Mouse (Mus musculus): ENCODE measurements around the gene Atpif1.

Atpif1 gene

DNA sequence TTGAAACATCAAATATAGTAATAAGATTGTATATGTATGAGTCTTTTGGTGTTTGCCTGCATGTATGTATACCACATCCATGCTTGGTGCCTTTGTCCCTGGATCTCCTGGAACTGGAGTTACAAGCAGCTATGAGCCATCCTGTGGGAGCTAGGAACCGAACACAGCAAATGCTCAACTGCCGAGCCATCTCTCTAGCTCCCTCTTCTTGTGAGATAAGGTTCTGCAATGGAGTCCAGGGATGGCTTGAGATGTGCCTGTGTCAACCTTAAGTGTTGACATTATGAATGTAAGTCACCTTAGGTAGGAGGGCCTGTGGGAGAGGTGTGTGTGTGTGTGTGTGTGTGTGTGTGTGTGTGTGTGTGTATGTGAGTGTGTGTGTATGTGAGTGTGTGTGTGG is 6.8 kb downstream of the Atpif1 start:
- no peak for DNase-seq (ENCODE audit: low spot score)

DNA sequence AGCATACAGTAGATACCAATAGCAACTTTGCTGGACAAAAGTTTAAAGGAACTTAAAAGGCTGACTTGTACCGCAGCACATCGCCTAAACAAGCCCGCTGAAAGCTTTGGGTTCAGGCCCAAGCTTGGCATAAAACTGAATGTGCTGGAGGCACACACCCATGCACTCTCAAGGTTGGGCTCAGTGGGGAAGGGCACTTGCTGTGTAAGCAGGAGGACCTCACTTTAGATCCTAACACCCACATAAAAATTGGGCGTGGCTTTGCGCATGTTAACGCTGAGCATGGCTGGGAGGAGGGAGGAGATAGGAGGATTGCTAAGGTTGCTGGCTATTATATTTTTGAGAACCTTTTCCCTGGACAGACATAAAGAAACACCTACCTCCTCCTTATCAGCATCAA is 8.7 kb downstream of the Atpif1 start:
- peak; percentile 29 for DNase-seq (ENCODE audit: low spot score)

DNA sequence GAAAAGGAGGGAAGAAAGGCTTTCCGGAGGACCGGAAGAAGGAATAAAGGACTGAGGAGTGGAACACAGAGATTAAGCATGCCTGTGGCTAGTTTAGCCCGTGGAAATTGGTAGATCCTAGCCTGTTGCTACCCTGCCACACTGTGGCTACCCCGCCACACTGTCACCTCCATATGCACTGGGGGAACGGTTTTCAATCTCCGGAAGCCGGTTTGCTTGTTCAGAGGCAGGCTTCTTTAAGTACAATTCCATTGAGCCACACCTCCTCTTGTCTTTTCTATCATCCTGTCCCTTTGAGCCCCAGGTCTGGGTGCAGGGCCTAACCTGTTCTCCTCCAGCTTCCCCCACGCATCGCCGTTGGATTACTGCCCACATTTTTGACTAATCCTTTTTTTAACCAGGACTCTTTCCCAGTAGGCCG is 9.1 kb downstream of the Atpif1 start:
- no peak for DNase-seq (ENCODE audit: low spot score)

DNA sequence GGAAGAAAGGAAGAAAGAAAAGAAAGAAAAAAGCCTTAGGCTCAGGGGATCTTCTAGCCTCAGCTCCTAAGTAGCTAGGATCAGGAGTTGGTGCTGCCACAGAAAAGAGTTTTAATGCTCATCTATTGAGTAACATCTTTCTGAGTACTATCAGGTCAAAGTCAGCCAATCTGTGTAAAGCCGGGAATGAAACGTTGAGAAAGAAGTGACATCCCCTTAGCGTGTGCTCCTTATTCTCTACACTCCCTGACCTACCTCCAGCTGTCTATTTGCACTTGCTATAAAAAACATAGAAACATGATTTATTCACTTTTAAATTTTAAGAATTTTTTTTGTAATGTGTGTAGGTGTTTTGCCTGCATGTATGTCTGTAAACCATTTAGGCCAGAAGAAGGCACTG is 14.3 kb downstream of the Atpif1 start:
- no peak for DNase-seq (ENCODE audit: low spot score)

DNA sequence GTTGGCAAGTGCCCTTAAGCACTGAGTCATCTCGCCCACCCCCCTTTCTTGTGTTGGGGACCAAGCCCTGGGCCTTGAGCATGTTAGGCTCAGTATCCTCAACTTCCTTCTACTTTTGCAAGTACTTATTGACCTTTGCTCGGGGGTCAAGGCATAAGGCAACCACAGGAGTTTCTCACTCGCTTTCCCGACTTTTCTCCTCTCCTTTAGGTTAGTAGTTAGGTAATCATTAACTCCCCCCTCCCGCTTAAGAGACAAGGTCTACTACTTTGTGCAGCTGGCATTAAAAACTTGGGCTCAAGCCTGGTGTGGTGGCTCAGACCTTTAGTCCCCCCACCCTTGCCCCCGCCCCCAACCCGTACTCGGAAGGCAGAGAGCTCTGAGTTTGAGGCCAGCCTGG is 15.4 kb downstream of the Atpif1 start:
- peak; percentile 42 for DNase-seq (ENCODE audit: low spot score)

DNA sequence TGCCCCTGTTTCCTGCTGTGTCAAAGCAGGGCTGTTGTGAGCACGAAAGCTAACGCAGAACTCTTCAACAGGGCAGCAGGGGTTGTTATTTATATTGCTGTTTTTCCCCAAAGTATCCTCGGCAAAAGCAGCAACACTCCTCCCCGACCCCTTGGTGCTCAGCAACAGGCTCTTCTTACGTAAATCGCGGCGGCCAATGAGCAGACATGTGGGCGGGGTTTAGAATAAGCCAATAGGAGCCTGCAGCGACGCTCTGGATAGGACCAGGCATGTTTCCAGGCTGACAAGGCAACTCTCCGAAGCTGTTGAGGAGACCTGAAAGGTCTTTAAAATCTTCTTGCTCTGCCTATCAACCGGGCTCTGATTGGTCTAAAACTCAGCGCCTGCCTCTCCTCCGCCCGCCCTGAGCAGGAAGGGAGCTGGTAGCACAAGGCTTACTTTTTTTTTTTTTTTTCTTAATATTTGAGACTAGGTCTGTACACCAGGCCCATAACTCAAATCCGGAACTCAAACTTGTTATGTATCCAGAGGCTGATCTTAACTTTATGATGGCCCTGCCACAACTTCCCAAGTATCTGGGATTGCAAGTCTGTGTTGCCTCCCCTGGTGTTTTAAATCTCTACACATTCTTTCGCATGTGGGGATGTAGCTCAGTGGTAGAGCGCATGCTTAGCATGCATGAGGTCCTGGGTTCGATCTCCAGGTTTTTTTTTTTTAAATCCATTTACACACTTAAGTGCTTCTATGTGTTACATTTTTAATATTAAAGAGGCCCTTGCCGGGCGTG is 17.9 kb downstream of the Atpif1 start:
- DNase-seq (ENCODE audit: low spot score) = peak; percentile 98

DNA sequence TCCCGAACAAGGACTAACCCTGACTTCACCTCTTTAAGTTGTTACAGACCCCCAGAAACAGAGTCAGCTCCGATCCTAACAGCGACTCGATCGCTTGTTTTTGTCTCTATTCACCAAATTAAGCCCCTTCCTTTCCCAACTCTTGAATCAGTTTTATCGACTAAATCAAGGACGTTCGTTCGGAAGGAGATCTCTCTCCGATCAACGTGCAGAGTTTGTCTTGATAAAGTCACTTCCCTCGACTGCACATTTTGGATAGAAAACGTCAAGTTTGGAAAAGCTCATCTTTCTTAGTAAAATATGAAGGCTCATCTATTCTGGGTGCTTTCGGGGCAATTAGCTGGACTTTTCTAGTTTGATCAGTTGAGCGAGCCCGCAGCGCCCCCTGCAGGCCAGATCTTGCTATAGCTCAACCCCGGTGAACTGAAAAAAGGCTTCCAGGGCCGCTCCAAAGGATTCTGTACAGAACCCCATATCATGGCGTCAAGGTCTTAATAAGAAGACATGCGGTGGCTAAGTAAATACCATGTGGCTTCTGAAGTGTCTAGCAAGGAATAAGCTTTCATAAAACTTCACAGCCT is 18.8 kb downstream of the Atpif1 start:
- DNase-seq (ENCODE audit: low spot score) = peak; percentile 88

DNA sequence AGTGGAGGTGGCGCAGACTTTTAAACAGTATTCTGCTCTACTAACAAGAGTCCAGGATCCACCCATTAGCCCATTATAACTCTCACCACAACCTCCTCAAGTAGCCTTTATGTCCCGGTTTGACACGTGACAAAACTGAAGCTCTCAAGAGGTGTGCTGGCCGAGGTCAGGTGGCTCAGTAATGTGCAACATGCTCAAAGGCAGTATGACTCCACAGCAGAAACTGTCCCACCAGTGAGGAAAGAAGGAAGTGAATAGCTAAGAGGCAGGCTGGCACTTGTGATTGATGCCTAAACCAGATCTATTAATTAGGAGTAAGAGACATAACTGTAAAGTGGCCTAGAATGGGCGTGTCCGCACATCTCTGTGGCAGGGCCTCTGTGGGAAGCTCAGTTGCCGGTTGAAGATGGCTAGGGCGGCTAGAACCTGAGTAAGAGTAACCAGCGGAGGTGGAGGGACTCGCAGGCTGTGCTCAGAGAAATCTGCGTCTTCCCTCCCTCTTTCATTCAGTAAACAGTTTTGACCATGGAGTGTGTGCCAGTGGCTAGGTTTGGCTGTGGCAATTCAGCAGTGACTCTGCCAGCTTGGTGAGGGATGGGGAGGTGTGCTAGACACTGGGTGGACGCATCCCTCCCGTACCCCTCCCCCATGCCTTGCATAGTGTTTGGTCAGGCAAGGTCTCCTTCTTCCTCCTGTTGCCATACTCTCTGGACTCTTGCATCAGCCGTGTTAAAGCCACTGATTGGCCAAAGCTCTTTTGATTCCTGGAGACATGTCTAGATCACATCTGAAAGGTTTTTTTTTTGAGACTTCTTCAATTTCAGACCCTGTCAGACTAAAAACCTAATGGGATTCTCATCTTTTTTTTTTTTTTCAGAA is 19.8 kb downstream of the Atpif1 start:
- peak; percentile 60 for DNase-seq (ENCODE audit: low spot score)

DNA sequence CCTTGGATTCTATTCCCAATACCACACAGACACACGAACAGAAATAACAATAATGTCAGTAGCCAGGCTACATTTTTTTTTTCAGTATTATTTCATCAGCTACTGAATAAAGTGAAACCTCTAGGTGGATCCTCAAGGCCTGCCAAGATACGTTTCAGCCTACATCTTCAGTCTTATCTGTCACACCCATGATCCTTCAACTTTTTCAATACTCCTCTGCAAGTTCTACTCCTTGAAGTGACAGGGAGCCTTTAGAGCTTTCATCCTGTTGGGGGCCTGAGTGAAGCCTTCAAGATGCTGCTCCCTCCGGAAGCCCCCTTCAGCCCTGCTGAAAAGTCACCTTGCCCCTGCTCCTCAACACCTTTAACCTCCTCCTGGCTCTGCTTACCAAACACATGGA is 21.4 kb downstream of the Atpif1 start:
- DNase-seq (ENCODE audit: low spot score) = no peak

DNA sequence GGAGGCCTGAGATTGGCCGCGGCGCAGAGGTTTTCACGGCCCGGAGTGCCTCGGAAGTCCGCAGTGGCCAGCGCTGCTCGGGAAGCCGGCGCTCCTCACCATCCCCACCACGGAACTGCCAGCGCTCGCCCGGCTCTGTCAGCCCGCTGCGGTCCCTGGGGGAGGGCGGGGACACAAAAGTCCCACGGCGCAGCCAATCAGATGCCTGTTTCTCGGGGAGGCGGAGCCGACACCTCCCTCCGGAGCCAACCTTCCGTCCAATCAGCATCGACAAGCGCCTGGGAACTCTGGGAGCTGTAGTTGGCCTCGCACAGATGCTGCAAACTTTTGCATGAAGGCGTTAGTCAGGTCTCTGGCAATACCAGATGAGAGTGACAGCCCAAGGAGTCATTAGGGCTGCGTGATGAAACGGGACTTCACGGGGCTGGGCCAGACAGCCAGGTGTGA is 23.1 kb downstream of the Atpif1 start, which contains the start of gene Sesn2:
TSS of gene Sesn2 (minus strand) at position 150 of the 447 bp plus-strand sequence.
- peak; percentile 98 for DNase-seq (ENCODE audit: low spot score)

DNA sequence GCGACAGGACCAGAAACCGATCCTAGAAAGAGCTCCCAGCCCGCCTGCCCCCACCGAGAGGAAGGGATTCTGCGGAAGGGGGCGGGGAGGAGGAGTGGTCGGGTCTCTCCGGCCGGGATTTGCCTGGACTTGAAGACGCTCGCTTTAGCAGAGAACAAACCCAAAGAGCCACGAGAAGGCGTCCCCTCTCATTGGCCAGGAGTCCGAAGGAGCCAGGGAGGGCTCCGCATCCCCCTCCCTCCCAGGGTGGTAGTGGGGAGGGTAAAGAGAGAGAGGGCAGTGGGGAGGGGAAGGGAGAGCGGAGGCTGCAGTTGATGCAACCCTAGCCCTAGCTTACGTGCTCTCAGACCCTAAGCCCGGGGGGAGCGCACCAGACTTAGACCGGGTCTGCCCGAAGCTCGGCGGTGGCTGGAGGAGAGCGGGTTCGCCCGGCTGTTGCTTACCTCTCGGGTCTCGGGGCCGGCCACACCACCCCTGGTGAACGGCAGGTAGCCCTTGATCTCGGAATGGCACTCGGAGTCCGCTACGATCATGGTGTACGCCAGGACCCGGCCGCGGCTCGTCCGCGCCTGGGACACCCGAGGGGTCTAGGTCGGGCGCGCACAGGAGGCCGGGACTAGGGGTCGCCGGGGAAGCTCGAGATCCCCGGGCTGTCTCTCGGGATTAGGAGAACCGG is 23.7 kb downstream of the Atpif1 start:
- peak; percentile 81 for DNase-seq (ENCODE audit: low spot score)

DNA sequence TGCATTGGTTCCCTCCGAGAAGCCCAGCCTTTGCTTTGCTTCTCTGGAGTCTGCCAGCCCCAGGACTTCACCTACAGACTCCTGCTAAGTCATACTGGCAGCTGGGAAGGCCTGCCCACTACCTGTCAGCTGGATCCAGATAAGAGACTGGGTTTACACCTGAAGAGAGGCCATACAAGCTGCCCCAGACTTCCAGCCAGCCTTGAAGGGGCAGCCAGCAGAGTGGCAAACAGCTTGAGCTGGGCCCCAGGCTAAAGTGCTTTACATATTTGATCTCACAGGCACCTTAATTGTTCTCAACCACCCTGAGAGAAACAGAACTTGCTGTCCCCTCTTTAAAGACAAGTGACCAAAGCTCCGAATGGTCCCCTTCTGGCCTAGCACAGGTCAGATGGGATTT is 26.2 kb downstream of the Atpif1 start:
- DNase-seq (ENCODE audit: low spot score) = peak; percentile 73

DNA sequence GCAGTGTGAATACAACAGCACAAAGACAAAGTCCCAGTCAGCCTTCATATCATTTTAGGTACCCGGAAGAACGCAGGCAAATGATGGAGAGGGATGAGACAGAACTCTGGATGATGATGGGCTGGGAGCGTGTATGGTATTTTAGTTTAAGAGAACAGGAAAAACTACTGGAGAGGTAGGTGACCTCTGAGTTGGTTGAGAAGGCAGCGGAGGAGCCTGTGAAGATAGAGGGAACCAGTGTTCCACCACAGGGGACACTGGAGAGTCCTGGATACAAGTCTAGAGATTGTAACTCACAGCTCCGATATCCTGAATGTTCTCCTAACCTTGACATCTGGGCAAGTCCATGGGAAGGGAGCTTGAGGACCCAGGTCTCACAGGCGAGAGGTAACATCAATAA is 27.2 kb downstream of the Atpif1 start:
- DNase-seq (ENCODE audit: low spot score) = no peak

DNA sequence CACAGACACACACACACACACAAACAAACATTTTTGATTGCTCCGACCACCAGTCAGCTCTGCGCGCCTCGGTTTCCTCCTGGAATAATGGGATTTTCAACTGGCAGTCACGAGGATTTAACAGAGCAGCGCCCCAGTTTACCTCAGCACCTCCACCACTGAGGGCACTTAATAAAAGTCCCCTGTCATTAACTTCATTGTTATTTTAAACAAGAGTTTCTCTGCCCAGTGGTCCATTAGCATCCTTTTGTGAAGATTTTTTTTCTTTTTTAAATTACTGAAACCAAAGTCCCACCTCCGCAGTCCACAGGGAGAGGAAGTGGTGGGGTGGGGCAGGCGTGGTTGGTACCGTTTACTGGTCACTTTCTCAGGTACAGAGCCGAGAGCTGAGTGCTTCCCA is 27.7 kb downstream of the Atpif1 start:
- DNase-seq (ENCODE audit: low spot score) = no peak

DNA sequence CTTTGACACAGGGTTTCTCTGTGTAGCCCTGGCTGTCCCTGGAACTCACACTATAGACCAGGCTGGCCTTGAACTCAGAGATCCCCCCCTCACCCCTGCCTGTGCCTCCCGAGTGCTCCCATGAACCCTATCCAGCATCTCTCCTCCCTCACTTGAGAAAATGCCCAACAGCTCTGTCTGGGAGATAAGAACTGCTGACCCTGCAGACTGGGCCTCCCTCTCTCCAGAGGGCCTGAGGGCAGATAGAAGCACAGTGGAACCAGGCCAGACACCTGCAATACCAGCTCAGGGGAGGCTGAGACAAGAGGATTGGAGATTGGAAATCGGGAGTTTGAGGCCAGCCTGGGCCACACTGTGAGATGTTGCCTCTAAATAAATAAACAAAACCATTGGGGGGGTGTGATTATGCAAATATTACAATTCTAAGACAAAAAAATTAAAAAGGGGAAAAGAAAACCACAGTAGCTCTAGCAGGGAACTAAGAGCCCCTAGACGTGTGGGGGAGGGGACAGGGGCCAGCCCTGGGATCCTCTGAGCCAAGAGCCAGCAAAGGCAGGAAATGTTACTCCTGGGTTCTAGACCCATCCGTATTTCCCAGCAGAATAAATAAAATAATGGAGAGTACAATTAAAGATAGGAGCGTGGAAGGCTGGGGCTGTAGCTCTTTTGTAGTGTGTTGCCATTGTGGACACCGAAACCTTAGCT is 28.3 kb downstream of the Atpif1 start:
- DNase-seq (ENCODE audit: low spot score) = no peak

DNA sequence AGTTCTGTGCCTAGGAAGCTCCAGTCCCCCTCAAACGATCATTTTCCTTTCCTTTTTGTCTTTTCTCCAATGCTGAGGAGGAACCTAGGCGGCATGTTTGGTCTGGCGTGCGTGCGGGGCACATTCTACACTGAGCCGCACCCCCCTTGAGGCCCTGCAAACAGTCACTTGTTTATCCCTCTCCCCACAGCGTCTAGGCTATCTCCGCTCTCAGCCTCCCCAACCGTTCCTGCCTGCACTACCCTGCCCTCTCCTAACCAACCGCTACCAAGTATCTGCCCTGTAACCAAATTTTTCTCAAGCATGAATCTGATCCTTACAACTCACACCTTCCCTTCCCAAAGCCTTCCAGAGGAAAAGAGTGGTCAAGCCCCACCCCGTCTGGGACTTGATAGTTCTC is 30.1 kb downstream of the Atpif1 start:
- DNase-seq (ENCODE audit: low spot score) = no peak

DNA sequence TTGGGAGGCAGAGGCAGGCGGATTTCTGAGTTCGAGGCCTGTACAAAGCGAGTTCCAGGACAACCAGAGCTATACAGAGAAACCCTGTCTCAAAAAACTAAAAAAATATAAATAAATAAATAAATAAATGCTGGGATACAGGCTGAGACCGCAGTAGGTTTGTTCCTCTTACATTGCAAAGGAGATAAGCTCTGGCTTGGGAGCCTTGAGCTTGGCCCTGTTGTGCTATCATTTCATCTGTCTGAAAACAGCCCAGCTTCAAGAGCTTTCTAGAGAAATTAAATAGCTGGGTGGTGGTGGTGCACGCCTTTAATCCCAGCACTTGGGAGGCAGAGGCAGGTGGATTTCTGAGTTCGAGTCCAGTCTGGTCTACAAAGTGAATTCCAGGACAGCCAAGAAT is 31.8 kb downstream of the Atpif1 start:
- DNase-seq (ENCODE audit: low spot score) = no peak

DNA sequence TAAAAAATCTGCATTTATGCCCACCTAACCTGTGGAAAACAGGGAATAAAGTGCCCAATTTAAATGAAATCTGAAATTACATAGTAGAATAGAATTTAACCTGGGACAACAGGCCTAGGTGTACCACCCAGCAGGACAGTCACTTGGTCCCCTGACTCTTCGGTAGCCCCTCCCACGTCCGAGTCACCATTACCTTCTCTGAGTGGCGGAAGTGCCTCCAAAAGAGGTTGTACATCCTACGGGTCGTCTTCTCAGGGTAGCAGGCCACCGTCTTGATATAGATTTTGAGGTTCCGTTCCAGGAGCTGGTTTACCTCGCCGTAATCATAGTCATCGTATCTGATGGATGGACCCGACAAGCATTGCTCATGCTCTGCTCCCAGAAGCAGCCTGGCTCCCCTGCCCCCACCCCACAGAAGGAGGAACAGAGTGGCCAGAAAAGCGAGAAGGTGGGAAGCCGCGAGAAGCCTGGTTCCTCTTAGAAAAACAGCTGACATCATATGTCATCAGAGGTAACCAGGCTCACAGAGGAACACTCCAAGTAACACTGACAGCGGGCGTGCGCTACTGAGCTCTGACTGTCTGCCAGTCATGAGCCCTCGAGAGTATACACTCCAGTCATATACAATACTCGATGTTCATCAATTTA is 39.1 kb downstream of the Atpif1 start:
- DNase-seq (ENCODE audit: low spot score) = peak; percentile 51

DNA sequence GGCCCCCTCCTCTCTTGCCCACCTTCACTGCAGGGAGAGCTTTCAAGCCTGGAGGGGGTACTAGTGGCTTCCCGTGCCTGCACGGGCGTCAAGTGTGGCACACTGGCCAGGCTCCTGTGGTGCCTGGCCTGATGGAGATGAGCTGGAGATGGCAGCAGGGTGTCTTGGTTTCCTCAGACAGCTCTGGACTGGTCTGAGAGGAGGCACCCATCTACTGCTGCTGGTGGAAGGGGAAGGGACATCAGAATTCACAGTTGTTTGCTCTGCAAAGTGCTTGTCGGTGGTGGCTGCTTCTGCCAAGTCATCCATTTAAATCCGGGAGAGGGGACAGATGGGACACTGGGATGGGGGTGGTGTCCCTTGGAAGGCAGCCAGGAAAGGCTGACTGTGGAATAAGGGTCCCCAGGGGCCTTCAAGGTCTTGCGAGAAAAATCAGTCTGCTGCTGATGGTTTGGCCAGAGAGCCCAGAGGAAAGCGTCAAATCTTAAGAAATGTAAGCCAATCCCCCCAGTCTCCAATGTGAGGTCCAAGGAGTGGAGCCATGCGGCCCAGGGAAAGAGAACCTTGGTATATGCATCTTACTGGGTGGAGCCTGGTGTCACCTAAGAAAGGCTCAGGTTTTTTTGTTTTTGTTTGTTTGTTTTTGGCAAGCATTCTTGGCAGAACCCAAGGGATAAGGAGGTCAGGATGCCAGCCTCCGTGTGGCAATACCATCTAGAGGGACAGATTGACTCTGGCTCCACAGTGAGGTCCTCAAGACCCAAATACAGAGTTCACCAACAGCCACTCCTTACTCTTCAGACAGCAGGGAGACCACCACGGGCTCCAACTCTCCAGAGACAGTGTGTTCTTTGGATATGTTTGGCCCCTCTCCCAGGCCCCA is 41.0 kb downstream of the Atpif1 start:
- DNase-seq (ENCODE audit: low spot score) = no peak

DNA sequence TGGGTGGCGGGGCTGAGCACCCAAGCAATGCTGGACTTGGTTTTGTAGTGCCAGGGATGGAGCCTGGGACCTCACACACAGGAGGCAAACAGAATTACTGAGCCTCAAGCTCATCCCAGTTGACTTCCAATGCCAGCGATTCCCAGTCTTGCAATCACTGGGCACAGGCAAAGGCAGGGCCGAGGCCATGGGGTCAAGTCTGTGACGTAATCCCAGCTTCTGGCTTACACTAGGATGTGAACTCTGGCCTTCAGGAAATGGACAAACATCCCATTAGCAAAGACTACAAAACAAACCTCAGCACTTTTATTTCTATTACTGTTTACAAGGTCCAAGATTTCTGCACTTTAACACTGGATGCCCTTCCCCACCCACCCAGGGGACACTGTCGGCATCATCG is 41.7 kb downstream of the Atpif1 start:
- peak; percentile 62 for DNase-seq (ENCODE audit: low spot score)

Measured in lung, postnatal 25 days (tissue).